Mouse (Mus musculus) inflammation-experienced regulatory T-cells (primary cell): ENCODE results near the gene Ddx49. TPM values are rescaled to one million over a fixed set of nuclear protein-coding genes. Genes with fewer than 3 reads are reported as not detected.

Experiments
- polyA plus RNA-seq, 2 experiments: library from polyadenylated mRNA; unstranded; fragments of 100-300 nt; shearing (Covaris generic); gene quantifications; one replicate each; pipeline ENCODE4 v1.2.1; 2017

The Ddx49 gene
- polyA plus RNA-seq: 10 to 100 TPM; 51.5 to 62.1 TPM

GRCm38 (mm10) chr8:70302358-70302890 lies at the start of gene Ddx49, which contains the start of gene Cope:
Ddx49 (minus strand) TSS chr8:70302489.
Cope (plus strand) TSS chr8:70302518.

DNA sequence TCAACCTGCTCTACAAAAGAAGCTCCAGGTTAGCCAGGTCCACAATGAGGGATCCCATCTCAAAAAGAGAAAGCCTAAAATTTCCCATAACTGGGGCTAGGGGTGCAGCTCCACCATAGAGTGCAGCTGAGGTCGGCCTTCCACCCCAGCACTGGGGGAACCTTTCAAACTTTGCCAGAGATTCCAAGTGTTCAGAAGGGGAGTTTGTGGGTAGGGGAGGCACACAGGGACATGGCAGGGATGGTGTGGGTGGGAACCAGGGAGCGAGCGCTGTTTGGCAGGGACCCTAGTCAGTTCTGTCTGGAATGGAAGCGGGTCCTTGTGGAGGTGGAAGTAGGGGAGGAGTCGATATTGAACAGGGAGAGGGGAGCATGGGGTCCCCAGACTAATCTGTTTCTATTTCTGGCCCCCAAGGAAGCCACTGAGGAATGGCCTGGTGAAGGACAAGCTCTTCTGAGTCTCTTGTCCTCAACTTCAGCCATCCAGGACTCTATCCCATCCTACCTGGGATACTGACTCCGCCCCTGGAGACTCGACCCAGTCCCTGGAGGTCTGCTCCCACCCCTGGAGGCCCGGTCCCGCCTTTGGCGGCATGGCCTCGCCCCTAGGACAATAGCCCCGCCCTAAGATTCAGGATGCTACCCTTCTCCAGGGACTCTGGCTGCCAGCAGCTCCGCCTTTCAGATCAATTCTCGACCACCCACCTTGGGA lies 27.0 kb upstream of the Ddx49 start, which contains the start of gene Gdf1:
Gdf1 (plus strand) TSS at position 694 of the 711 bp plus-strand sequence.

GRCm38 (mm10) chr8:70315624-70316510 lies 13.6 kb upstream of the Ddx49 start, which contains the start of gene Cers1:
Cers1 (plus strand) TSS chr8:70315775.

DNA sequence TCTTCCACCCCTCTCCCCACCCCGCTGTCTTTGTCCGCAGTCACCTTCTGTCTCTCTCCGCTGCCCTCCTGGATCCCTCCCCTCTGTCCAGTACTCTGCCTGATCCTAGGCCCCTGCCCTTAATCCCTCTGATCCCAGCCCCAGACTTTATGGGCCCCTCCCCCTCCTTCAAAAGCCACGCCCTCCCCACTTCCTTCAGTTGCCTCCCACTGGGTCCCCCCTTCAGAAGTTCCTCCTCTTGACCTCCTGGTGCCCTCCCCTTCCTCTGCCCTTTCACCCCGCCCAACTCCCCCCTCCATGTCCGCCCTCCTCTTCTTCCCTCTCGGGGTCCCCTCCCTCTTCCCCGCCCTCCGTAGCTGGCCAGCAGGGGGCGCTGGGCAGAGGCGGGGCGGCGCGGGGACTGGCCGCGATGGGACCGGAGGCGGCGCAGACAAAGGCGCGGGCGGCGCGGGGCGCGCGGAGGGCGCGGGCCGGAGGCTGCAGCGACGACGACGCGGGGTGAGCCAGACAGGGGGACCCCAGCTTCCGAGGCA lies 19.6 kb downstream of the Ddx49 start, which contains the start of gene Homer3:
Homer3 (plus strand) TSS at position 225 of the 533 bp plus-strand sequence.

Other genes starting within 250 kb of the Ddx49 start
- 1 to 10 TPM in 1 of 2 experiments, not detected in 1; 2.4 TPM for gene Tm6sf2, start 229.6 kb downstream of the Ddx49 start, polyA plus RNA-seq
- 1 to 10 TPM in 1 of 2 experiments, under 1 TPM in 1; 0.36 to 1.0 TPM for gene Hapln4, start 219.0 kb downstream of the Ddx49 start, polyA plus RNA-seq
- under 1 TPM; 0.04 to 0.65 TPM for gene Ncan, start 181.6 kb downstream of the Ddx49 start, polyA plus RNA-seq
- gene Nr2c2ap, start 171.2 kb downstream of the Ddx49 start, polyA plus RNA-seq: 10 to 100 TPM; 45.5 to 55.2 TPM
- 10 to 100 TPM; 40.9 to 46.2 TPM for gene Rfxank, start 163.3 kb downstream of the Ddx49 start, polyA plus RNA-seq
- 10 to 100 TPM; 57.6 to 64.3 TPM for gene Borcs8, start 163.0 kb downstream of the Ddx49 start, polyA plus RNA-seq
- under 1 TPM; 0.58 to 0.80 TPM for gene Mef2b, start 162.8 kb downstream of the Ddx49 start, polyA plus RNA-seq
- gene Tmem161a, start 130.1 kb downstream of the Ddx49 start, polyA plus RNA-seq: 10 to 100 TPM; 40.1 to 42.8 TPM
- 10 to 100 TPM; 11.3 to 13.4 TPM for gene Slc25a42, start 90.2 kb downstream of the Ddx49 start, polyA plus RNA-seq
- gene Sugp2, start 68.3 kb downstream of the Ddx49 start, polyA plus RNA-seq: 10 to 100 TPM; 34.2 to 37.0 TPM
- gene Armc6, start 68.0 kb downstream of the Ddx49 start, polyA plus RNA-seq: 10 to 100 TPM in 1 of 2 experiments, 1 to 10 TPM in 1; 8.5 to 10.7 TPM
- gene Homer3, start 19.7 kb downstream of the Ddx49 start, polyA plus RNA-seq: 1 to 10 TPM; 1.6 to 8.4 TPM
- 100 to 1,000 TPM; 335 to 351 TPM for gene Cope, start within 50 bp of the Ddx49 start, polyA plus RNA-seq
- under 1 TPM; 0.11 to 0.55 TPM for gene Cers1, start 13.3 kb upstream of the Ddx49 start, polyA plus RNA-seq
- gene Gdf1, start 27.3 kb upstream of the Ddx49 start, polyA plus RNA-seq: under 1 TPM; 0.51 to 0.95 TPM
- 10 to 100 TPM; 78.8 to 89.3 TPM for gene Upf1, start 50.8 kb upstream of the Ddx49 start, polyA plus RNA-seq
- gene Comp, start 71.1 kb upstream of the Ddx49 start, polyA plus RNA-seq: 1 to 10 TPM; 2.0 to 2.9 TPM
- gene Crtc1, start 137.1 kb upstream of the Ddx49 start, polyA plus RNA-seq: 10 to 100 TPM; 14.4 to 21.9 TPM
- gene Klhl26, start 174.5 kb upstream of the Ddx49 start, polyA plus RNA-seq: 10 to 100 TPM; 18.0 TPM
- not detected for gene Tmem59l, start 184.9 kb upstream of the Ddx49 start, polyA plus RNA-seq
- under 1 TPM; 0.42 to 0.76 TPM for gene Crlf1, start 190.7 kb upstream of the Ddx49 start, polyA plus RNA-seq
- gene Rex1bd, start 204.3 kb upstream of the Ddx49 start, polyA plus RNA-seq: 100 to 1,000 TPM; 103 to 115 TPM
- gene Uba52, start 208.3 kb upstream of the Ddx49 start, polyA plus RNA-seq: 100 to 1,000 TPM; 859 to 975 TPM
- gene Fkbp8, start 225.2 kb upstream of the Ddx49 start, polyA plus RNA-seq: 100 to 1,000 TPM; 362 to 377 TPM
- gene Kxd1, start 225.5 kb upstream of the Ddx49 start, polyA plus RNA-seq: 10 to 100 TPM; 75.4 to 87.4 TPM
- 10 to 100 TPM; 25.3 to 30.2 TPM for gene Ell, start 237.0 kb upstream of the Ddx49 start, polyA plus RNA-seq